Mouse (Mus musculus): Measurements from ENCODE around the gene Hypk.

The Hypk gene

GRCm38 (mm10) chr2:121452990-121453389, at the start of gene Hypk:
Hypk (plus strand) TSS chr2:121453290.
- ChIA-PET CTCF (interaction anchor here in 1 of 4 experiments (0.6 kb wide), 1 partner anchor 85 kb away, joined by 3 read pairs; no protein-coding TSS in a partner anchor), POLR2A (interaction anchor here in 3 of 4 experiments (0.7 to 3.1 kb wide), 17 partner anchors 8 to 70 kb away, joined by 3 to 17 read pairs (median 4); partner anchors contain the start of genes Mfap1b (in 2 of the 3), Catsper2 (in 1 of the 3), Ell3 (in 1 of the 3) and Pdia3 (in 1 of the 3))

- ChIA-PET CTCF (no interaction called here), POLR2A (interaction anchor here in 1 of 4 experiments (0.6 to 2.2 kb wide), 2 partner anchors 10 to 222 kb away, joined by 3 to 7 read pairs; partner anchors contain the start of genes Catsper2 and Pdia3)
Observed at GRCm38 (mm10) chr2:121403296-121403695, 49.8 kb upstream of the Hypk start.

- ChIA-PET CTCF (interaction anchor here (0.6 to 2.0 kb wide), 6 partner anchors 12 to 691 kb away, joined by 3 to 8 read pairs (median 4); no protein-coding TSS in a partner anchor), POLR2A (interaction anchor here in 1 of 4 experiments (0.8 to 1.1 kb wide), 4 partner anchors 8 to 20 kb away, joined by 3 to 4 read pairs (median 4); no protein-coding TSS in a partner anchor)
Observed at GRCm38 (mm10) chr2:121408160-121408559, 44.9 kb upstream of the Hypk start.

- CTCF ChIA-PET = interaction anchor here (0.6 to 2.0 kb wide), 12 partner anchors 16 to 934 kb away, joined by 3 to 7 read pairs (median 5); partner anchors contain the start of genes Serf2 (in 2 of the 4) and Ckmt1 (in 1 of the 4)
- POLR2A ChIA-PET = interaction anchor here (0.5 to 6.8 kb wide), 98 partner anchors 8 to 1259 kb away, joined by 3 to 90 read pairs (median 5); partner anchors contain the start of genes Adal (in 3 of the 4), Lcmt2 (in 3 of the 4), Map1a (in 3 of the 4) and Serf2 (in 3 of the 4)
Observed at GRCm38 (mm10) chr2:121412843-121413386, 40.2 kb upstream of the Hypk start.

GRCm38 (mm10) chr2:121413387-121414042, 39.6 kb upstream of the Hypk start, which contains the start of the genes Pdia3 and Catsper2:
Pdia3 (plus strand) TSS chr2:121413775.
Catsper2 (minus strand) TSS chr2:121413792.
- CTCF ChIA-PET = interaction anchor here (0.6 to 2.0 kb wide), 12 partner anchors 17 to 935 kb away, joined by 3 to 7 read pairs (median 5); partner anchors contain the start of genes Serf2 (in 2 of the 4) and Ckmt1 (in 1 of the 4)
- POLR2A ChIA-PET = interaction anchor here (0.5 to 6.8 kb wide), 100 partner anchors 8 to 1259 kb away, joined by 3 to 90 read pairs (median 5); partner anchors contain the start of genes Adal (in 3 of the 4), Lcmt2 (in 3 of the 4), Map1a (in 3 of the 4) and Mfap1b (in 3 of the 4)

GRCm38 (mm10) chr2:121414139-121414685, 38.9 kb upstream of the Hypk start:
- ChIA-PET POLR2A (interaction anchor here (0.6 to 6.8 kb wide), 84 partner anchors 7 to 613 kb away, joined by 3 to 90 read pairs (median 5); partner anchors contain the start of genes Serf2 (in 3 of the 4), Adal (in 2 of the 4), Hypk (in 2 of the 4) and Lcmt2 (in 2 of the 4)), CTCF (interaction anchor here in 3 of 4 experiments (0.6 to 2.0 kb wide), 8 partner anchors 18 to 194 kb away, joined by 3 to 7 read pairs (median 5); partner anchors contain the start of gene Serf2 (in 2 of the 3))

GRCm38 (mm10) chr2:121415103-121415502, 38.0 kb upstream of the Hypk start:
- CTCF ChIA-PET = interaction anchor here in 3 of 4 experiments (0.5 to 0.7 kb wide), 3 partner anchors 77 to 194 kb away, joined by 3 to 4 read pairs (median 3); no protein-coding TSS in a partner anchor
- POLR2A ChIA-PET = interaction anchor here in 3 of 4 experiments (0.6 to 6.8 kb wide), 23 partner anchors 8 to 601 kb away, joined by 3 to 90 read pairs (median 4); partner anchors contain the start of genes Adal (in 1 of the 3), Hypk (in 1 of the 3), Lcmt2 (in 1 of the 3) and Map1a (in 1 of the 3)

- POLR2A ChIA-PET = interaction anchor here in 3 of 4 experiments (0.7 to 6.8 kb wide), 15 partner anchors 8 to 805 kb away, joined by 3 to 90 read pairs (median 5); partner anchors contain the start of genes Serf2 (in 2 of the 3) and Mfap1b (in 1 of the 3)
- CTCF ChIA-PET = no interaction called here
Observed at GRCm38 (mm10) chr2:121415591-121415990, 37.5 kb upstream of the Hypk start.

GRCm38 (mm10) chr2:121416356-121416755, 36.7 kb upstream of the Hypk start:
- POLR2A ChIA-PET = interaction anchor here in 2 of 4 experiments (0.7 to 6.8 kb wide), 17 partner anchors 8 to 93 kb away, joined by 3 to 90 read pairs (median 5); partner anchors contain the start of genes Mfap1b (in 2 of the 2) and Serf2 (in 2 of the 2)
- CTCF ChIA-PET = interaction anchor here in 1 of 4 experiments (0.6 kb wide), 1 partner anchor 1724 kb away, joined by 3 read pairs; no protein-coding TSS in a partner anchor

- POLR2A ChIA-PET = interaction anchor here in 3 of 4 experiments (0.5 to 5.0 kb wide), 16 partner anchors 9 to 196 kb away, joined by 3 to 48 read pairs (median 4); partner anchors contain the start of genes Serf2 (in 3 of the 3), Hypk (in 1 of the 3) and Serinc4 (in 1 of the 3)
- CTCF ChIA-PET = interaction anchor here in 1 of 4 experiments (0.6 to 1.2 kb wide), 2 partner anchors 8 to 16 kb away, joined by 3 to 4 read pairs; no protein-coding TSS in a partner anchor
Observed at GRCm38 (mm10) chr2:121418476-121418875, 34.6 kb upstream of the Hypk start.

GRCm38 (mm10) chr2:121423166-121423565, 29.9 kb upstream of the Hypk start:
- ChIA-PET POLR2A (interaction anchor here in 3 of 4 experiments (0.7 to 3.6 kb wide), 10 partner anchors 9 to 25 kb away, joined by 3 to 39 read pairs (median 5); partner anchors contain the start of genes Catsper2 (in 3 of the 3), Pdia3 (in 3 of the 3) and Serf2 (in 1 of the 3)), CTCF (interaction anchor here in 2 of 4 experiments (1.2 to 1.6 kb wide), 2 partner anchors 12 kb away, joined by 3 read pairs; no protein-coding TSS in a partner anchor)

- POLR2A ChIA-PET = interaction anchor here in 1 of 4 experiments (1.0 to 3.3 kb wide), 3 partner anchors 13 to 86 kb away, joined by 3 to 19 read pairs (median 11); partner anchors contain the start of gene Serf2
Observed at GRCm38 (mm10) chr2:121425890-121426289, 27.2 kb upstream of the Hypk start.

GRCm38 (mm10) chr2:121434854-121435253, 18.2 kb upstream of the Hypk start:
- ChIA-PET POLR2A (interaction anchor here in 3 of 4 experiments (0.5 to 4.4 kb wide), 25 partner anchors 8 to 826 kb away, joined by 3 to 48 read pairs (median 4); partner anchors contain the start of genes Catsper2 (in 3 of the 3), Pdia3 (in 3 of the 3), Serf2 (in 3 of the 3) and Hypk (in 2 of the 3)), CTCF (interaction anchor here (0.5 to 1.5 kb wide), 16 partner anchors 10 to 372 kb away, joined by 3 to 6 read pairs (median 3); partner anchors contain the start of genes Catsper2 (in 2 of the 4), Pdia3 (in 2 of the 4), Serf2 (in 2 of the 4) and Ell3 (in 1 of the 4))

More at GRCm38 (mm10) chr2:121425890-121426289, 27.2 kb upstream of the Hypk start:
- CTCF ChIA-PET = no interaction called here

GRCm38 (mm10) chr2:121439746-121440145, 13.3 kb upstream of the Hypk start:
- POLR2A ChIA-PET = interaction anchor here (0.8 to 5.9 kb wide), 12 partner anchors 8 to 33 kb away, joined by 3 to 26 read pairs (median 11); partner anchors contain the start of genes Serf2 (in 3 of the 4), Catsper2 (in 2 of the 4), Pdia3 (in 2 of the 4) and Serinc4 (in 1 of the 4)
- CTCF ChIA-PET = no interaction called here

- ChIA-PET POLR2A (interaction anchor here in 3 of 4 experiments (0.5 to 5.9 kb wide), 22 partner anchors 8 to 143 kb away, joined by 3 to 26 read pairs (median 7); partner anchors contain the start of genes Catsper2 (in 2 of the 3), Hypk (in 2 of the 3), Pdia3 (in 2 of the 3) and Serf2 (in 2 of the 3)), CTCF (interaction anchor here in 2 of 4 experiments (0.5 to 1.4 kb wide), 5 partner anchors 14 to 632 kb away, joined by 3 to 7 read pairs (median 3); no protein-coding TSS in a partner anchor)
Observed at GRCm38 (mm10) chr2:121440834-121441605, 12.1 kb upstream of the Hypk start.
